Mouse (Mus musculus): ENCODE results near the gene Clasp1.

DNA sequence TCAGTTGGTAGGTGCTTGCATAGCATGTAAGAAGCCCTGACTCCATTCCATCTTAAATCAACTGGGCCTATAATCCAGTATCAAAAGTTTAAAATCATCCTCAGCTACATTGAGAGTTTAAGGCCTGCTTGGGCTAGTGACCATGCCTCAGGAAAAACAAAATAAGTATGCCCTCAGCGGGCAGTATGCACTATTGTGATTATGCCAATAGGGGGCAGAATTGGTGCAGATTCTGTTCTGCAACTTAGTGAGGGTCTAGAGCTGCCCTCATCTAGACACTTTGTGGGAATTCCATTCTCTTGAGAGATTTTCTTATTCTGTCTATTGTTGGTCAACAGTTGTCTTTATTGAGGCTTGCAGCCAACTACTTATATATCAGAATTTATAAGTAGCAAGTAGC is 116.9 kb downstream of the Clasp1 start:
- TF ChIP-seq CTCF (IDR thresholded peaks at IDR 0.05; ENCODE audit: extremely low read depth, insufficient read depth, insufficient read length, insufficient replicate concordance) = no peak
- no peak for TF ChIP-seq POLR2A (IDR thresholded peaks at IDR 0.05; ENCODE audit: low read depth, low read length)

Data from spleen, adult 2 months (tissue).